Mouse (Mus musculus): ENCODE results near the gene Josd2.

DNA sequence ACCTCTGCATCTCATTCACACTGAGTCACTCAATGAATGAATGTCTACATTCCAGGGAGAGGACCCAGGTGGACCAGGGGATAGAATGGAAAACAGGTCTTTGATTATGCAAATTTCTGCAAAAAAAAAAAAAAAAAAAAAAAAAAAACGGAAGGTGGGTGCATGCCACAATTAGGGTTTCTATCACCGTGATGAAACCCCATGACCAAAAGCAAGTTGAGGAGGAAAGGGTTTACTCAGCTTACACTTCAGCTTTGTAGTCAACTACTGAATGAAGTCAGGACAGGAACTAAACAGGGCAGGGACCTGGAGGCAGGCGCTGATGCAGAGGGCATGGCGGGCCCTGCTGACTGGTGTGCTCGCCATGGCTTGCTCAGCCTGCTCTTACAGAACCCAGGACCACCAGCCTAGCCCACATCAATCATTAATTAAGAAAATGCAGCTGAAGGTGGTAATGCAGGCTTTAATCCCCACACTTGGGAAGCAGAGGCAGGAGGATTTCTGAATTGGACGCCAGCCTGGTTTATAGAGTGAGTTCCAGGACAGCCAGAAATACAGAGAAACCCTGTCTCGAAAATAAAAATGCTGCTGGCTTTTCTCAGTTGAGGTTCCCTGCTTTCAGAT is 17.9 kb downstream of the Josd2 start:
- TF ChIP-seq POLR2A (IDR thresholded peaks at IDR 0.05; ENCODE audit: borderline replicate concordance, extremely low read depth, insufficient read depth, insufficient read length, poor library complexity, severe bottlenecking) (no peak), CTCF (IDR thresholded peaks at IDR 0.05; ENCODE audit: borderline replicate concordance, extremely low read depth, insufficient read depth, insufficient read length) (no peak)
